Mouse (Mus musculus) lung, adult 18-20 months (tissue): ENCODE results near the gene 4933430I17Rik.

Experiments
- DNase-seq, 2 experiments: peaks; one replicate each; pipeline ENCODE4 v3.0.0; 2022; ENCODE audit warnings: mixed read lengths in 2 of 2

4933430I17Rik gene

GRCm38 (mm10) chr4:62505991-62506390, 19.2 kb upstream of the 4933430I17Rik start:
- DNase-seq: no peak

DNA sequence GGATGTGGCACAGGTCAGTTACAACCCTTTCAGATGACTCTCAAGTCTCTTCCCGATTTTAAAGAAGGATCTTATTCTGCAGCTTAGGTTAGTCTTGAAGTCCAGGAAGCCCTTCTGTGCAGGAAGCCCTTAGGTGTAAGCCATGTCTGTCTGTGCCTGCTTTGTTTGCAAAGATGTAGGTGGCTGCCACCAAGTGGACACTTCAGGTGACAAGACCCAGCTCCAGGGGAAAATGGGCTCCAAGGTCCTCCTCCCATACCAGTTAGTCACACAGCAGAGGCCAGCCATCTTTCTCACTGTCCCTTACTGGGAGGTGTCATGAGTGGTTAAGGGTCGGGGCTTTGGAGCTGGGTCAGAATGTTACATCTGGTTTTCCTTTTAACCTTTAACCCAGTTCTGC, 18.4 kb upstream of the 4933430I17Rik start:
- peak; percentile 25 to 53 for DNase-seq

GRCm38 (mm10) chr4:62508839-62509238, 16.3 kb upstream of the 4933430I17Rik start:
- DNase-seq: no peak

DNA sequence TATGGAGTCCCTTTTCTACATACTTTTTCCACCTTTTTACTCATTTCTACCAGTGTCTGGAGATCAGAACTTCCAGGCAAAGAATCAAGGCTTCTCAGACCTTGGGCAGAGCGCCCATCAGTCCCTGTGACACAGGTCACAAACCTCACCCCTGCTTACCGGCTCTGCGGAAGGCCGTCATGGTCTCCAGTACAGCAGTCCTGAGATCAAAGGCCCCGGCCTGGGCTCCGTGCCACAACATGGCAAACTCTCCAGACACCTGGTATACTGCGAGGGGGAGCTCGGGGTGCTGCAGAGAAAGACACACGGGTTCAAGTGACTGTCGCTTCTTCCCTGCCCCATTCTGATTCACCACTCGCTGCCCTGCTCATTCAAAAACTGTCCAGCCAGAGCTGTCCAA, 15.2 kb upstream of the 4933430I17Rik start:
- no peak for DNase-seq

- no peak for DNase-seq
Observed at GRCm38 (mm10) chr4:62513998-62514506, 11.1 kb upstream of the 4933430I17Rik start.

GRCm38 (mm10) chr4:62514995-62515394, 10.2 kb upstream of the 4933430I17Rik start:
- no peak for DNase-seq

DNA sequence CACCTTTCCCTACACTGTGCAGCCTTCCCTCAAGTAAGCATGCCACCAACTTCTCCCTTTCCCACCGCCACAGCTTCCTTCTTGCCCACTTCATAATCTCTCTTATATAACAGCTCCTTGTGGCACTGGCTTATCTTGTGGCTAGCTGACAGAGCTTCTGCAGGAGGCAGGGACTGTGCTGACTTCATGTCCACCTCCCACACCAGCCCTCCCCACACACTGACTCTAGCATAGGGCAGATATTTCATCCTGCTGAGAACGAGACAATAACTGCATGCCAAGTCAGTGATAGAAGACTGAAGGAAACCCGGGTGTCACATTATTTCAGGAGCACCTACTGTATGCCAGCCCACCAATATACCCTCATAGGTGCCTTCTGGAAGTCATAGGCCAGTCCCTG, 9.7 kb upstream of the 4933430I17Rik start:
- peak in 1 of 2 experiments; percentile 30 for DNase-seq

DNA sequence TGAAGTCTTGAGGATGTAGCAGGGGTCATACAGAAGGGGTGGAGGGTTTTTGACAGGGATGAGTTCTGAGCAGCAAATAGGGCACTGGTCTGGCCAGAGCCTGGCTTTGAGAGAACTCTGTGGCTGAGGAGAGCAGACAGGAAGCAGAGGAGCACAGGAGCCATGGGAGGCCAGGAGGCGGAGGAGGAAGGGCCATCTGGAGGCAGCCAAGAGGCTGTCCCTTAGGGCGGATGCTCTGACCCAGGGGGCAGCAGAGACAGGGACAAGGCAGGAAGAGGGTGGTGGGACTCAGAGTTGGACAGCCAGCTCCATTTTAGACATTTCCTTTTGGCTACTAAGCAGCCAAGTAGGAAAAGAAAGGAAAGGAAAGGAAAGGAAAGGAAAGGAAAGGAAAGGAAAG, 9.1 kb upstream of the 4933430I17Rik start:
- DNase-seq: peak; percentile 44 to 55

DNA sequence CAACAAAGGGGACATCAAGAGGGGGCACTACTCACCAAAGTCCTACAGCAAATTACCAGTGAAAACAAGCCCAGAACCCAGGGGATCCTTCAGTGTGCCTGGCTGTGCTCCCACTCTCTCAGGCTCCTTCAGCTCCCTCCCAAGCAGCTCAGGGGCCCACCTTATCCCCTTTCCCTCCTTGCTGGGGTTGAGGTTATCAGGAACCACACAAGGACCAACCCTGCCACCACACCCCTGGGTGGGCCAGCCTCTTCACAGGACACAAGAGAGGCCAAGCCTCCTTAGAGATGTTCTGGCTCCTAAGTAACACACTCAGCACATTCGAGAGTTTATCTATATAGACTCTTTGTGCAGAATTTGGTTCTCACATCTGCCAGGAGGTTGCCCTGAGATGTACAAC, 8.6 kb upstream of the 4933430I17Rik start:
- peak in 1 of 2 experiments; percentile 44 for DNase-seq

DNA sequence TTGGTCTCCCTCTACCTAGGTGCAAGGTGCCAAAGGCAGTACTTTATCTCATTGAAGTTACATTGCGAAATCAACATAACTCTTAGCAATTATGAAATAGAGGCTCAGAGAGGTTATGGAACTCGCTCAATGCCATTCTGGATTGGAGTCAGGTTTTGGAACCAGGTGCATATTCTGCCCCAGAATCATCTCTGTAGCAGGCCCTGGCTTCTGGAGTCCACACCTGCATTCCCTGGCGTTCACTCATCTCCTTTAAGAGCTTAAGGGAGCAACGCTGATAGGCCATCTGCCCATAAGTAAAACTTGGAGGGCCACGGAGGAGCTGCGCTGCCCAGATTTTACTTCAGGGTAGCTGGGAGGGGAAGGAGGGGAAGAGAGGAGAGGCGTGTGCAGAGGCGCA, 8.1 kb upstream of the 4933430I17Rik start:
- DNase-seq: peak; percentile 31 to 64

GRCm38 (mm10) chr4:62517538-62518415, 7.4 kb upstream of the 4933430I17Rik start:
- DNase-seq: no peak

DNA sequence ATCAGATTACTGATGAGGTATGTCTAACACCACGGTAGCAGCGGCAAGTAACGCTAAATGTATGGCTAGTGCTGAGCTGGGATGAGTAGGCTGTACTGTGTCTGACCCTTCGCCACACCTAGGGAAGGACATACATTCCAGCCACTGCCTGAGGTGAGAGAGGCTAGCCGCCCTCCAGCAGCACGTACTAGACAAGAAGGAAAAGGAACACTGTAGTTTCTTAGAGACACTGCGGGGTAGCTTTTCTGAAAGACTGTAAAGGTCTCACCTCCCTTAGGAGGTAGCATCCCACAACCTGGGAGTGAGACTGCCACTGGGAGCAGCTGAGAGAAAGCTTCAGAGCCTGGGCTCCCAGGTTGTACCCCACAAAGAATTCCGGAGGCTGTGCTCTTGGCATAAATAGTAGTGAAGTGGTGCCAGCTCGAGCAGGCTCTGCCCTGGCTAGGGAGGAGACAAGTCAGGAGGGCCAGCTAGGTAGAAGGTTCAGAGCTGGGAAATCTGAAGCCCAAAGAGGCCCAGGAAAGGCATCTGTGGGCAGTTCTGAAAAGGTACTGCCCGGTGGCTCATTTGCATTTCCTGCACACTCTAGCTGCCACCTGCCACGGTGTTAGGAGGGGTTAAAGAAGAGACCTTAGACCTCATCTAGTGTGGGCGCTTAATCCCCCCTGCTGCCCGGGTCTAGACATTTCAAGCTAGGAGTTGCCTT, 6.6 kb upstream of the 4933430I17Rik start:
- DNase-seq: peak; percentile 63 to 67

- no peak for DNase-seq
Observed at GRCm38 (mm10) chr4:62519122-62519848, 5.9 kb upstream of the 4933430I17Rik start.

GRCm38 (mm10) chr4:62519849-62520233, 5.3 kb upstream of the 4933430I17Rik start, which contains the start of gene Alad:
Gene Alad, minus strand, starts transcription at chr4:62519918.
- DNase-seq: peak; percentile 89 to 93

GRCm38 (mm10) chr4:62520892-62521400, 4.2 kb upstream of the 4933430I17Rik start:
- DNase-seq: no peak

GRCm38 (mm10) chr4:62525489-62525811, 281 bp downstream of the 4933430I17Rik start:
- no peak for DNase-seq

GRCm38 (mm10) chr4:62526256-62526655, 1.1 kb downstream of the 4933430I17Rik start:
- no peak for DNase-seq

DNA sequence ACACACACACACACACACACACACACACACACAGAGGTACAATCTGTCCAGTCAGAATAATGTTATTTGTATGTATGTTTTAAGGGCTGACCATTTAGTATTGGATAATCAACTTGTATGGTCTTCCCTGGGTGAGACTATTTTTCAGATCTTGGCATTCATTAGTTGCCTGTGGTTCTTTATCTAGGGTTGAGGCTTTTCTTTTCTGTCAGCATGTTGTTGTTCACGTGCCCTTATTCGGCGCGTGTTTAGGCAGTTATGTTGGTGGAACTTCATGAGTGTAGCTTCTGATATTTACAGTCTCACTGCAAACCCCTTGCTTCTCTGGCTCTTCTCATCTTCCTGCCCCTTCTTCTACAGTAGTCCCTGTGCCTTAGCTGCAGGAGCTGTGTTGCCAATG, 2.5 kb downstream of the 4933430I17Rik start:
- DNase-seq: no peak

- no peak for DNase-seq
Observed at GRCm38 (mm10) chr4:62533729-62534128, 8.6 kb downstream of the 4933430I17Rik start.

- no peak for DNase-seq
Observed at GRCm38 (mm10) chr4:62541802-62542201, 16.6 kb downstream of the 4933430I17Rik start.

DNA sequence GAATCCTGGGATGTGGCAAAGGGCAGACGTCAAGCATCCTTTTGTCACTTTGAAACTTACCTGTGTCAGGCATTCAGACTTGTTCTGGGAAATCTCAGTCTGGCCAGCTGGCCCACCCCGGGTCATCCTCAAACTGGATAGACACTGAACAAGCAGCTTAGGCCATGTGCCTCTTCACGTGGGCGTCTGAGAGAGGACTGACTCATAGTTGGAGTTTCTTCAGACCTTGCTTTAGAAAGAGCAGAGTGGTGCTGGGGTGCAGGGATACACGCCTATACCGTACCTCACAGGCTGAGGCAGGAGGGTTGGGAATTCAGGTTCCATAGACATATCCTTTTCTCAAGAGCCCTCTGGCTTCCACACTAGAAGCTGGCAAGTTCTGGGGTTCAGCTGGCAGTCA, 18.6 kb downstream of the 4933430I17Rik start:
- DNase-seq: no peak

- DNase-seq: no peak
Observed at GRCm38 (mm10) chr4:62544801-62545200, 19.6 kb downstream of the 4933430I17Rik start.

- DNase-seq: no peak
Observed at GRCm38 (mm10) chr4:62551966-62552365, 26.8 kb downstream of the 4933430I17Rik start.
